Mouse (Mus musculus) small intestine, adult 2 months (tissue): ENCODE measurements around the gene Rad9b.

Source experiments
- CTCF ChIP-seq: fragments of 200-500 bp; IDR thresholded peaks from 2 replicates; pipeline ENCODE4 v1.5.1; 2012; ENCODE audit warnings: low read depth, mild to moderate bottlenecking, control low read depth, inconsistent platforms, low read length, moderate library complexity, mixed read lengths; ENCODE audit not compliant: insufficient replicate concordance, insufficient read length; ENCODE audit errors: extremely low read depth
- POLR2A ChIP-seq: fragments of 200-500 bp; IDR thresholded peaks from 2 replicates; pipeline ENCODE4 v1.6.1; 2012; ENCODE audit warnings: low read depth, mild to moderate bottlenecking, control low read depth, inconsistent platforms, low read length, moderate library complexity

DNA sequence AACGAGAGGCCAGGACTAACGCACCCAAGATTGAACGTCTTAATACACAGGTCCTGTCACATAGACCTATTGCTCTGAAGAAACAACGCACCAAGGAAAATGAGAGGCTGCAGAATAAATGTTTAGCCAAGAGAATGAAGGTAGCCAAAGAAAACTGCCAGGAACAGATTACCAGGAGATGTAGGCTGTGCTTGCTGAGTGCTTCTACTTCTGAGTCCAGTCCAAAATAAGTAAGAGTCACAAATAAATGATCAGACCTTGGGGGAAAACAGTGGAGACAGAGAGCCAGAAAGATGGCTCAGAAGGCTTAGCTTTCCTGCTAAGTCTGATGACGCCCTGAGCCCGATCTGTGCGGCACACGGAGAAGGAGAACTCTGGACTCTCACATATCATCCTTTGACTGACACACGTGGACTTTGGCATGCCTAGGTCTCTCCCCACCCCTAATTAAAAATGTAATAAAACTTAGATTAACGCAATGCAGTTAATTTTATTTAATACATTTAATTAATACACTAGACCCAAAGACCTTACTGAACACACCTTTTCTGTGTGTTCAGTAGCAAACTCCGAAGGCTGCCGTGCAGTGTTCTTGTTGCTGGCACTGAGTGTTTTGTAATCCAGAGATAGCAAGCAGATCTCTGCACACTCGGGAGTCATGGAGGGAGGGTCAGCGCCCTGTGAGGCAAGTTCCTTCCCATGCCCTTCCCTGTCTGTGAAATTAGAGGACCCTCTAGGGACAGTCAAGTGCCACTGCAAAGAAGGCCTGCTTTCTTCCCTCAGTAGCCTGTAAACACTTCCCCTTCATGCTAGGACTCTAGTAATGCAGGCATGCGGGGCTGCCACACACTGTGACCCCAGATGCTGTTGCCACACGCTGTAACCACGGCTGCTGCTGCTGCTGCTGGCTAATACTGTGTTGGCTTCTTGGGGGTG lies 51.0 kb downstream of the Rad9b start:
- peak; percentile 35; the same call in 1 of the 2 replicates for TF ChIP-seq CTCF
- no peak for TF ChIP-seq POLR2A
